Mouse (Mus musculus) monocyte, adult 2 months (primary cell): ENCODE results near the gene Mogat2.

Source experiments
- DNase-seq, 2 experiments: peaks; one replicate each; pipeline ENCODE4 v3.0.0; 2022; ENCODE audit warnings: low spot score in 2 of 2, low read depth in 1 of 2

Gene Mogat2

DNA sequence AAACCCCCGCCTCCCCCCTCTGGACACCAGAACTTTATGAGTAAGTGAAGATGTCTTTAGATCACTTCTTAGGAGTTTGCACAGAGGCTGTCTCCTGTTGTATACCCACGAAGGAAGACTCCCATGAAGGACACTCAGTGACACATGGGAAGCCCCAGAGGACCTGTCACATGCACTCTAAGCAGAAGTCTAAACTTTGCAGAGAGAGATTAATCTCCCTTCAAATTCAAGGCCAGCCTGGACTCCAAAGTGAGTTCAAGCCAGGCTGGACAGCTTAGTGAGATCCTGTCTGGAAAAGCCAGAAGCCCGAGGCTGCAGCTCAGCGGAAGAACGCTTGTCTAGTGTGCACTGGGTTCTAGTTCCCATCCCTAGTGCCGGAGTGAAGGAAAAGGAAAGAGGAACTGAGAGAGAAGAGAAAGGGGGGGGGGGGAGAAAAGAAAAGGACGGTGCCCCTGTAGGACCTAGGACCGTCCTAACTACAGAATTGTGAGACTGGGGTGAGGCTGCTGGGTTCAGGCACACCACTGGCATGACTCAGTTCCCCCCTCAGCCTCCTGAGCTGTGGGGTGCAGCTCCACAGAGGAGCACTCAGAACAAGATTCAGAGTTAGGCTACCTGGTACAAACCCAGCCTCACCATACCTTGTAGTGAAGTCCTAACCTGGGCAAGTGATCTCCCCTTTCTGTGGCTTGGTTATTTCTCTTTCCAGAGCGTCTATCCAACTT, 38.8 kb downstream of the Mogat2 start:
- DNase-seq: no peak

DNA sequence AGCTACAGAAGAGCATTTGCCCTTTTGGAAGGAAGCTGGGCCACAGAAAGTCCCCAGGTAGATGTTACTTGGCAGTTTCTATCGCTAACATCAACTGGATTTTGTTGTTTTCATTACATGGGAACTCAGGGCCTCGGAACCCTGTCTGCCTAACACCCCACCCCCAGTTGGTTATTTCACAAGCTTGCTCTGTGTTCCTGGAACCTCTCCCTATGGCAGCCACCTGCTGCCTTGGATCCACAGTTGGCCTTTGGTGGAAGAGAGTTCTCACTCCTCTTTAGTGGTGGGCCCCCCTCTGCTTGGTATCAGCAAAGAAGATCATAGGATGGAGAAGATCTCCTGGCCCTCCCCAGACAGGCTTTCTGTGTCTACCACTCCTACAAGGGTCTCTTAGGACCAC, 39.6 kb downstream of the Mogat2 start:
- DNase-seq: no peak

DNA sequence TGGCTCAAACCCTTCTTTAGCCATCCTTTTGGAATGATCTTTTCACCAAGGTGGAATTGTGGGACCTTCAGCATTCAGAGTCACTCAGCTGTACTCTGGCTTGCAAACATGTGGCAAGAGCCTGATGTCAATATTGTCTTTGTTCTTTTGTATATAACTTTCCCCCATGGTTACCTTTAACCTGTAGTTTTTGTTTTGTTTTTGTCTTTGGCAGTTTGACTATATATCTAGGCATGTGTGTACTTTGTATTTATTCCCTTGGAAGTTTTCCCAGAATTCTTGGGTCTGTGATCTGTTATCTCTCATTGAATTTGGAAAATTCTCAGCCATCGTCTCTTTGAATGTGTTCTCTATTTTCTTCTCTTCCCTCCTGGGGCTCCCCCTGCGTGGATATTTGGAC, 43.9 kb downstream of the Mogat2 start:
- DNase-seq: no peak

DNA sequence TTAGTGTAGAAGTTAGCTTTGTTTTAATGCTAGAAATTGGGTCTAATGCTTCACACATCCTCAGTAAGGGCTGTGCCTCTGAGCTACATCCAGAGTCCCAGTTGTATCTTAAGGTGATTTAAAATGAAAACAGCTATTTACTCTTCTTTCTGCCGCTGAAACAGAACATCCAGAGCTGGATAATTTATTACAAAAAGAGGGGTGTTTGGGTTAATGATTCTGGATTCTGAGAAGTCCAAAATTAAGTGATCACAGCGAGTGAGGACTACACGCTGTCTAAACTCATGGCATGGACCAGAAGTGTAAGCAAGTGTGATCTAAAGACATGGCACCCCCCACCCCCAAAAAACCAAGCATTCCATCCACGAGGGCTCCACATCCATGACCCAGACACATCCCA, 44.5 kb downstream of the Mogat2 start:
- DNase-seq: no peak

DNA sequence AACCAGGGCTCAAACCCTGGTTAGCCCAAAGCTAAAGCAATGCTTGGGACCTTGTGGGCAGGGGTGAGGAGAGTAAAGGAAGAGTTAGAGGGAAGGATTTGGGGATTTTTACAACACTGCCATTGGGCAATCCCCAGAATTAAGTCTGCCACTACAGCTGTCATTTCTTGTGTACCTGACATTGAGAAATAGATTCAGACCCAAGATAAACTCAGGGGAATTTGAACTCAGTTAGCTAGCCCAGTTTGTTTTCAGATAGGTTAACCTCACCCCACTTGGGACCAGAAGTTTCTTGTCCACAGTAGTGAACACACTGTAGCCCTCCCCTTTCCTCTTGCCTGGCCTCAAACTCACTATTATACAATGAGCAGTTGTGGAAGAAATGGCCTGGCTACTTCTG, 47.0 kb downstream of the Mogat2 start:
- DNase-seq: no peak

DNA sequence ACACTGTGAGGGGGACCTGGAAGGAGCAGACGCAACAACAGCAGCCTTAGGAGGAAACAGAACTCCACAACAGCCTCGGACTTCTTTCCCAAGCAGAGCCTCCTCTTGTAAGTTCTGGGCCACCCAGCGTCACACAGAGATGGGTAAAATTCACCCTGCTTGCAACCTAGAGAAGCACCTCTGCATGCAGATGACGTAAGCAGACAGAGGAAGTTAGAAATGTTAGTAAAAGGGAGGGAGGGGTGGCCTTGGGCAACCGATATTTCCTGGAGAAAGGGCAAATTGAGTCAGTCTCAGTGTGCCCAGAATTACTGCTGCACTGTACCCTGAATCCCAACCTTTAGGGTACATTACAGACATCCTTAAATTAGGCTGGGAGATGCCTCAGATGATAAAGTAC, 48.5 kb downstream of the Mogat2 start:
- DNase-seq: peak in 1 of 2 experiments; percentile 38

DNA sequence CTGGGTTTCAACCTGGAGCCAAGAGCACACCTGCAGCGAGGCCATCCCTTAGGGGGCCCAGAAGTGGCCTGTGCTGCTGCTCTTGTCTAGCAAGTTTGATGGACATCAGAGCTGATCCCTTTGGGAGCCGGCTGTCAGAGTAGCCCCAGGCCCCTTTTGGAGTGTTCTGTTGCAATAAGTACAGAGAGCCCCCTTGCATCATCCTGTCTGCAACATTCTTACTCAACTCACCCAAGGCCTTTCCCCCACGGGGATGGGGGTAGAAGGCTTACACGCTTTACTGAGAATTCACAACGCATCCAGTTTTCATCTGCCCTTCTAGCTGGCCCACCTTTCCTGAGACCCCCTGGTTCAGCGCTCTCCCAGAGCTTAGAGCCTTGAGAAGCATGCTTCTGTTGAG, 49.8 kb downstream of the Mogat2 start:
- no peak for DNase-seq

DNA sequence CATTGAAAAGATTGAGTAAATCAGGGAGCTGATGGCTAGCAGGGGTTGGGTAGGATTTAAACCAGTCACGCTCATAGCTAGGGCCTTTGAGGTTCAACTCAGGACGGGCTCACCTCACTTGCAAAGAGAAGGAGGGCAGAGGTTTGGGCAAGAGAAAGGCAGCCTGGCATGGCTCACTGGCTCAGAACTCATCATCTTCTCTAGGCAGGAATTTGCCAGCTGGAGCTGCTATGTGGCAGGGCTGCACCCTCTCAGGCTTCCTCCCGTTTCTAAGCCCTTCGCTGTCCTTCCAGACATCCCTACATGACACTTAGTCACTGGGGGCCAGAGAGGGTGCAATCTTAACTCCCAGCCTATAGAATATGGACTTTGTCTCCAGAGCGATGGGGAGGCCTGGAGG, 51.0 kb downstream of the Mogat2 start:
- no peak for DNase-seq

DNA sequence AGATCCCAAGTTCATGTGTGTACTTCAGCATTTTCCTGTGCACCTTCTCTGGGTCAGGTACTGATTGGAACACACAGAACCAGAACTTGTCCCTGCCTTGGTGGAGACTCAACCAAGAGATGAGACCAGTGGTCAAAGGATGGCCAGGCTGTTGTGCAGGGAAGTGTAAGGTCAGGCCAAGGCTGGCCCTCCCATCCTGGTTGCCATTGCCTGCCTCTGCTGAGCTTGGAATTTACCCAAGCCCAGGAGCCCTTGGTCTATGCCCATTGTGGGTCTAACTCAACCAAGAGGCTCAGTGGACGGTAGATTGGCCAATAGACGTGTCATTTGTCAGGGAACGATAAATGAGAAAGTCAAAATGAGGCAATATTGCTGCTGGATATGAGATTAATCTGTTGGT, 53.0 kb downstream of the Mogat2 start:
- DNase-seq: no peak

DNA sequence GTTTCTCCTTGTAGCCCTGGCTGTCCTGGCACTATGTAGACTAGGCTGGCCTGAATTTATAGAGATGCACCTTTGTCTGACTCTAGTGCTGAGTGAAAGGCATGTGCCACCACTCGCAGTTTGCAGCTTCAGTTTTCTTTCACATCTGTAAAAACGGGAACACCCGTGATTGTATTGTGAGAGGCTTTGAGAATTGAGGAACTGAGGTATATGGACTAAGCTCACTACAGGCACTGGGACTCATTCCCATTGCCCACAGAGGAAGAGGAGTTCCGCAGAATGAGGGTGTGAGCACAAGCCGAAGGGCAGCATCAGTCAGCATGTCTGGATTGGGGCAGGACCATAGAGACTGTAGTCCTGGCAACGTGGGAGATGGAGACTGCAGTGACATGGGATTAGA, 54.7 kb downstream of the Mogat2 start:
- peak; percentile 59 to 68 for DNase-seq

DNA sequence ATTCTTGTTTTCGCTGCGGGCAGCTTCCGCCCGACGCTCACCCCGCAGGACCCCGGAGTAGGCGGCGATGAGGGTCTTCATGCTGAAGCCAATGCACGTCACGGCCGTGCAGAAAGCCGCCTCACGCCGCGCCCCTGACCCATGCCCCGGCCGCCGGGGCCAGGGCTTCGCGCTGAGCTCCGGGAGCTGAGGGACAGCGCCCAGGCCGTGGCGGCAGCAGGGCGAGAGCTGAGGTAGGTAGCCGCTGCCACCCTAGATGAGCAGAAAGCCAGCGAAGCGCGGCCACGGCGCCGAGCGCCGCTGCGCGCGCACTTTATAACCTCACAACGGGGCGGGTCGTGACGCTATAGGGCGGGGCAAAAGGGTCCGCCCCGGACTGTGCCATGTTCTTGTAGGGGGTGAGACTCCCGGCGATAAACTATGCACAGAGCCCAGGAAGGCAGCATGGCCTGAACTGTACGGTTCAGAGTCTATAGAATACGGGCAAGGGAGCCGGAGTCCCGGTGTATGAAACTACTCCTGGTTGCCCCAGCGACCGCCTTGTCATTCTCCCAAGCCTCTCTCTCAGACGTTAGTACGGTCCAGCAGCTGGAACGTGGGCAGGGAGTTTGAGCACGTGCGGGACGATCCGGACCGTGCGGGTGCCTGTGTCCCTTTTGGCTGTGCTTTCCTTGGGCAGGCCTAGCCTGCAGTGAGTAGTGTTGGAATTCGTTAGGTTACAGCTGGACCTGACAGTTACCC, 55.8 kb downstream of the Mogat2 start, which contains the start of gene Dgat2:
Gene Dgat2 (minus strand): TSS at position 288 of the 741 bp plus-strand sequence.
- DNase-seq: peak; percentile 77 to 93

DNA sequence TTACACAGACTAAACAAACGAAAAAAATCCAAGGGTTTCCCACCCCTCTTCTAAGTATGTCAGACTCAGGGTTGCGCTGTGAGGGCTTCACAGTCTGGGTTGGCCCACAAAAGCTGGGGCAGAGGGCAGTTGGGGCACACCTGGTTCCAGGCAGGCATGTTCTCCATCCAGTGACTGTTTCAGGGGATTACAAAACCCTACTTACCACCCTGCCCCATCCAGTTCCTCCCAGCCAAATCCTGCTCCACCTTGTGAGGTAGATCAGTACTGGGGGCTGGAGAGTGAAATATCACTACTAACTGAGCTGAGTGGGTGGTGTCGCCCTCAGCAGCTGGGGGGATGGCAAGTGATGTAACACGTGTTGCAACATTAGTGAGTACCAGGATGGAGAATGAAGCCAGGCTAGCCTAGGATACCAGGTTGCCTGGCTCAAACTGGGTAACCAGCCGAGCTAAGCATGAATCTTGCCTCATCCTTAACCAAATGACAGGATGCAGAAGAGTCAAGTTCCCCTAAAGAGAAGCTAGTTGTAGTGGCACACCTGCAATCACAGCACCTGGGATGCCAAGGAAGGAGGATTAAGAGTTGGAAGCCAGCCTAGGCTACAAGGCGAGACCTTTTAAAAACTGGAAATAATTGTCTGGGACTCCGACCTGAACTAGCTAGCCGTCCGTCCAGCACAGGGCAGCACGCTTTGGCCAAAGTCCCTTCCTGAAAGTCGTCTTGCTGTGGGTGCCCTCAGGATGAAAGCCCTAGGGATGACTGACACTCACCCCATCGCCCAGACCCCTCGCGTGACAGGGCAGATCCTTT, 56.6 kb downstream of the Mogat2 start:
- DNase-seq: no peak

DNA sequence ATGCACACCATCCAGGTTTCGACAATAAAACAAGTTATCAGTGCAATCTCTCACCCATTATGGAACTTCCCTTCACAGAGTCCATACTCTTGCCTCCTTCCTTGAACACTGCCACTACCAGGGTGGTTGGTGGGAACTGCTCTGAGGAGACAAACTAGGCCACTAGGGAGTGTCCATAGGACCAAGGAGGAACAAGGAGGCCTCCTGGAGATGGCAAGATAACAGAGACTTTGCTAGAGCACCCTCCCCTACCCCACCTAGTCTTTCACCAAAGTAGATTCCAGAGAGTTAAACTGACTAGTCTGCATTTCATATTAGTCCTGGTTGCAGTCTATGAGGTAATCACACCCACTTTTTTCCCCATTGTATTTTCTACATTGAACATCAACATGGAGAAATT, 58.3 kb downstream of the Mogat2 start:
- DNase-seq: no peak

DNA sequence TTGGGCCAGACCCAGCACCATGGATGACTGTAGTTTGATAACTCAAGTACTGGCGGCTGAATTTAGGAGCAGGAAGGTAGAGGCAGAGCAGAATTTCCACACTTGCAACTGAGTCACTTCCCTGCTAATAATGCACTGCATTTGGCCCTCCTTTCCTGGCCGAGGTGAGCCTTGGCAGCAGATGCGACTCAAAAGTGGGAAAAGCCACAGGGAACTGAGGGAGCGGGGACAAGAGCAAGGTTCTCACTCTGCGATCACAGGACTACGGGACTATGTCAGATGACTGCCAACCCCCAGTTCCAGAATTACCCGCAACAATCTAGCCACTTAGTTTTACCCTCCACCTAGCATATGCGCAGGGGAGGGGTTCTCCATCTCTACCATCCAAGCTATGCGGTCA, 59.1 kb downstream of the Mogat2 start:
- no peak for DNase-seq

DNA sequence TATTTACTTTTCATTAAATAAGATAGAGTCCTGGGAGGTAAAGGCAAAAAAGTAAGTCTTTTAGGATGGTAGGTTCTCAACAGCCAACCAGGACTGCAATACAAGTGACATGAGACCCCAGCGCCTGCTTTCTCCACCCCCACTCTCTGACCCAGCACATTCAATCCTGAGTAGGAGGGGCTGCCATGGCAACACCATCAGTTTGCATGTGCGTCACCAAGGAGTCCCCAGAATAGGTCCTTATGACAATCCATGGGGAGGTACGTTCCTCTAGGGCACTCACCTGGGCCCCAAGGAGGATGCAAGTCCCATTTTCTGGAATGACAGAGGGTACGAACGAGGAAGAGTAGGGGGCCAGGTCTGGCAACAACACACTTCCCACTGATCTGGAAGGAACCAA, 61.0 kb downstream of the Mogat2 start:
- DNase-seq: no peak

DNA sequence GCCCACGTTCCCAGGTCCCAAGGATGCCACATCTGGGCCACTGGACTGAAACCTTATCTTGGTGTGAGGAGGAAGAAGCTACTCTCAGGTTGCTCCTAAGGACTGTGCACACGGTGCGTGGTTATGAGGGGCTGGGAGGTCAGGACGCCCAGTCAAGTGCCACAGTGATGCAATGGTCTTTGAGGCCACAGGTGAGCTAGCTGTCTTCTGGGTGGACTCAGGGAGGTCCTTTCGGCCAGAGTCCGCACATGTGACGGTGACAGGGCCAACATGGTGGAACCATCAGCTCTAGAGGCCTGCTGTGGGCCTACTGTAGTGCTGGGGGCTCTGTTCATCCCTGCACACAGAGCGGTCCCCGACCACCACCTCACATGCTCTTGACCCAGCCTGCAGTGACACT, 62.8 kb downstream of the Mogat2 start:
- no peak for DNase-seq

DNA sequence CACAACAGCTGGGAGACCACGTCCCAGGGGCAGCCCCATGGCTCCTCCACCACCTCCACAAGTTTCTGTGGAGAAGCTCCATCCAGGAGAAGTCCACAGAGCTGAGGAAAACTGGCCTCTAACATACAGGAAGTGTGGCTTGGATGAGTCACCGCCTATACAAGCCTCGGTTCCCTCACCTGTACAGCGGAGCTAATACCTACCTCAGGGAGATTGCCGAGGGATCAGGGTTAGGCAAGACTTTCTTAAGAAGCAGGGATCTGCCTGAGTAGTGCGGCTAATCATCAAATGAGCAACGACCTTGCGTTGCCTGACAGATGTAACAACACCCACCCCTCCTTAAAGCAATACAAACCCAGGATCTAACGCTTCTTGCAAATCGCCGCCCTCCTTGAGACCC, 63.3 kb downstream of the Mogat2 start:
- DNase-seq: no peak

DNA sequence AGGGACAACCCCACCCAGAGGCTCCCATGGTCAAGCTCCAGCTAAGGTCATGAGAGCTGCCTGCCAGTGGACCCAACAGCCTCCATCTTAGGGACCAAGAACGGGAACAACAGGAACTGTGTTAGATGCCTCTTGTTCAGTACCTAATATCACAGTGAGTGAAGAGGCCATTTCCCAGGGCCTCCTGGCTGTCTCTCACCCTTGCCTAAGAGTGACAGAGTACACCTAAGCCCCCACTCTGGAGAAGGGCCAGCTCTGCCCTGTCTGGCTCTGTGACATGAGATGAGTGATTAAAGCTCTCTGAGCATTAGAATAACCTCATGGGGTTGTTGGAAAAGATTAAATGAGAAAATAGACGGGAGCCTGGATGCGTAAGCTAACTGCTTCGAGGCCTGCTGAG, 64.4 kb downstream of the Mogat2 start:
- DNase-seq: no peak

DNA sequence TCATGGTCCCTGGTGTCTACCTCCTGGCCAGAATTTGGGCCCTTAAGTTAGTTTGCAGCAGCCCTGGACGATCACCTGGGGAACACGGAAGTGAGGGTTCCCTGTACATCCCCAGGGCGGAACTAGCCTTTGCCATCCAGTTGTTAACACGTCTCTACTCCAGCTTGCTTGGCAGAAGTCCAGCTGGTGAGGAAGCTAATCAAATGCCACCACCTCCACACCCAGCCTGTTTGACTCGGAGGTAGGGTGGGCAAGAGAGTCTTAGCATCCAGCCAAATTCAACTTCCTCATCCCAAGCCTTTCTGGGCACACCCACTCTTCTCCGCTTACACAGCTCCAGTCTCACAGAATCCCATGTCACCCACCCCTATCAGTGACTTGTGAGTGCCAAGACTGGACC, 65.5 kb downstream of the Mogat2 start:
- DNase-seq: peak; percentile 48 to 62

DNA sequence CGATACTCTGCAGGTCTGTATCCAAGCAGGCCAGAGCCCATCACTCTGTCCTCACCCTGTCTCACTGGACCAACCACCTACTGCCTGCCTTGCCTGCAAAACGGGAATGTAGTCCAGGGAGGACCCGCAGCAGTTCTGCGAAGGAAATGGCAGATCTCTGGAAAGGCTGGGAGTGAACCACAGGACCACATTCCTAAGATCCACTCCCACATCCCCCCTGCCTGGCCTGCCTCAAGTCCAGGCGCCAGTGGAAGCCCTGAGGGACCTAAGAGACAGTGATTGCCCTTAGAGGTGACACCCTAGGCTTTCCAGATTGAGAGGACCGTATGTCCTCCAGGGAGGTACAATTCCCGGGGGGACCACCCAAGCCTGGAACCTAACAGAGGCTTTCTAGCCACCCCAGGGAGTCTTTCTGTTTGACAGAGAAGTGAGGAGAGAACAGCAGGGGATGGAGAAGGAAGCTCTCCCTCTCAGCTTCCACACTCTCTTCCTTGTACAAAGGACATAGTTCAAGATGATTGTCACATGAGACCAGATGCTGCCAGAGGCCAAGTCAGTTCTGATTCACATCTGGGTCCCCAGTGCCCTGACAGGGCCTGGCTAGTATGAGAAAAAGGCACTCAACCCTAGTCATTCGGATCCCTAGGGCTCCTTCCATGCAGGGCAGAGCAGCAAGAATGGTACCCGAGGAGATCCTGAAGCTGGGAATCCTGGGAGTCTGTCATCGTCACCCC, 66.5 kb downstream of the Mogat2 start:
- no peak for DNase-seq

DNA sequence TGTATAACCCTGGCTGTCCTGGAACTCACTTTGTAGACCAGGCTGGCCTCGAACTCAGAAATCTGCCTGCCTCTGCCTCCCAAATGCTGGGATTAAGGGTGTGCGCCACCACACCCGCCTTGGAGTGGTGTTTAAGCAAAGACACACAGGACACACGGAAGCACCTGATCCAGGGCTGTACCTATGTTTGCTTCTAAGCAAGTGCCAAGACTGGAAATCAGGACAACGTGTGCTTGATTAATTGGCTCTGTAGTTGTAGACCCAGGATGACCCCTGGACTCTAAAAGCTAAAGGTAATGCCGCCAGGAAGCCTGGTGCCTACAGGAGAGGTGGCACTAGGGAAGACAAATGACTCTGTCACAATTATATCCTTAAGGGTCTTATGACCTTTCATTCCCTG, 67.9 kb downstream of the Mogat2 start:
- no peak for DNase-seq
